Mouse (Mus musculus) erythroblast, embryonic 14.5 days (primary cell): Measurements from ENCODE around the gene H2-Q2. TPM values are rescaled to one million over a fixed set of nuclear protein-coding genes. Genes with fewer than 3 reads are reported as not detected.
A peak's percentile ranks its signal among the peaks of the same experiment; 100 is the strongest.
"Not testable (repeated sequence)": the region's sequence is repeated elsewhere in the genome, so short reads cannot be mapped to it uniquely, and the experiment has no call there.

Source experiments
- H3K27me3 ChIP-seq: 2 replicates; pipeline ENCODE4 v1.6.1; 2012; ENCODE audit warnings: inconsistent platforms; ENCODE audit not compliant: control insufficient read depth
- H3K36me3 ChIP-seq: 2 replicates; pipeline ENCODE4 v1.6.1; 2012; ENCODE audit warnings: mild to moderate bottlenecking, inconsistent platforms; ENCODE audit not compliant: control insufficient read depth
- H3K4me1 ChIP-seq: 2 replicates; pipeline ENCODE4 v1.6.1; 2012; ENCODE audit warnings: inconsistent platforms; ENCODE audit not compliant: control insufficient read depth
- H3K4me3 ChIP-seq: replicated peaks from 2 replicates; pipeline ENCODE3; 2012; ENCODE audit warnings: moderate library complexity, mild to moderate bottlenecking, inconsistent platforms
- H3K9me3 ChIP-seq: 2 replicates; pipeline ENCODE4 v1.6.1; 2012; ENCODE audit warnings: low read length, inconsistent platforms, mixed read lengths; ENCODE audit not compliant: control insufficient read depth
- GATA1 ChIP-seq: IDR thresholded peaks from 2 replicates; pipeline ENCODE4 v1.6.1; 2012; ENCODE audit warnings: low read length, inconsistent platforms, mixed read lengths
- TAL1 ChIP-seq: IDR thresholded peaks from 3 replicates; pipeline ENCODE4 v1.6.1; 2012; ENCODE audit warnings: low read length, inconsistent platforms, mixed read lengths
- polyA plus RNA-seq: library from polyadenylated mRNA; stranded (reverse); fragments of >175 nt; gene quantifications from 2 replicates; pipeline ENCODE4 v1.2.3, GENCODE M21; 2012

Gene H2-Q2
- polyA plus RNA-seq, 1 experiment, result not detected

DNA sequence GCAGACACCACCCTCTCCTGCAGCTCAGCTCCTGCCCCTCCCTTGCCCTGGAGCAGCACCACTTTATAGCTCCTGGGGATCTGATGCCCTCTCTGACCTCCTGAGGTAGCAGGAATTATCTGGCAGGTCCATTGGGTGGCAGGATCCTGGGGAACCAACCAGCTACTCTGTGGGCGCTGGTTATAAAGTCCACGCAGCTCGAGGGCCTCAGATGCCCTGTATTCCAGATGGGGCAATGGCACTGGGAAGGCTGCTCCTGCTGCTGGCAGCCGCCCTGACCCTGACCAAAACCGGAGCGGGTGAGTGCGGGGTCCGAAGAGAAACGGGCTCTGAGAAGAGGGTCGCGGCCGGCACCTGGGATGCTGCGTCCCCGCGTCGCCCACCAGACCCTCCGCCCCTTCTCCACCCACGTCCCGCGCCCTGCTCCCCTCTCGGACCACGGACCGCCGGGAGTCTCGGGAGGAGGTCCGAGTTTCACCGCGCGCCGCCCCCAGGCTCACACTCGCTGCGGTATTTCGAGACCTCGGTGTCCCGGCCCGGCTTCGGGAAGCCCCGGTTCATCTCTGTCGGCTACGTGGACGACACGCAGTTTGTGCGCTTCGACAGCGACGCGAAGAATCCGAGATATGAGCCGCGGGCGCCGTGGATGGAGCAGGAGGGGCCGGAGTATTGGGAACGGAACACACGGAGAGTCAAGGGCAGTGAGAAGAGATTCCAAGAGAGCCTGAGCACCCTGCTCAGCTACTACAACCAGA is 21.5 kb upstream of the H2-Q2 start, which contains the start of gene H2-Q1:
Gene H2-Q1, plus strand, starts transcription at position 79 of the 755 bp plus-strand sequence.
- no peak for TF ChIP-seq GATA1
- no peak for TF ChIP-seq TAL1
- Histone ChIP-seq H3K4me3 (no peak within 1 kb of the TSS), H3K4me1 (no peaks in the 10 kb centered on the region), H3K27me3 (peaks cover 35% of the 10 kb centered on the region), H3K36me3 (no peaks in the 10 kb centered on the region), H3K9me3 (no peaks in the 10 kb centered on the region)

GRCm38 (mm10) chr17:35325124-35325523 is 16.9 kb upstream of the H2-Q2 start:
- H3K4me3 ChIP-seq, H3K9me3 ChIP-seq, H3K4me1 ChIP-seq, H3K36me3 ChIP-seq: not testable (repeated sequence)
- peaks cover 26% of the 10 kb centered on the region for H3K27me3 ChIP-seq

DNA sequence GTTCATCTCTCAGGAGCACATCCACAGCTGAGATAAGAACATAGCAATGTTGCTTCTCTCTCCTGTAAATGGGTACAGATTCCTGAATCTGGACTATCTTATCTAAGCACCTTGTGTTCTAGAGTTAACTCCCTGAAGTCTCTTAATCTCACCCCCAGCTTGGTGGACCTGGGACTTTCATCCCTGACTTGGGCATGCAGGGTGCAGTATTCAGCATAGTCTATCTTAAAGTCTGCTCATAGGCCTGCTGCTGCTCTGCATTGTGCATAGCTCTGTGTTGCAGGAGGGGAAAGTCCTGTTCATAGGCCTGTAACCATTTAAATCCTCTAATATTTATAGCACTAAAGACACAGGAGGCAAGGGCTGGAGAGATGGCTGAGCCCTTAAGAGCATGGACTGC is 16.0 kb upstream of the H2-Q2 start:
- not testable (repeated sequence) for H3K4me3 ChIP-seq, H3K36me3 ChIP-seq, H3K9me3 ChIP-seq, H3K4me1 ChIP-seq
- peaks cover 17% of the 10 kb centered on the region for H3K27me3 ChIP-seq

GRCm38 (mm10) chr17:35329714-35330113 is 12.3 kb upstream of the H2-Q2 start:
- not testable (repeated sequence) for H3K36me3 ChIP-seq, H3K4me1 ChIP-seq, H3K4me3 ChIP-seq, H3K9me3 ChIP-seq, H3K27me3 ChIP-seq

- not testable (repeated sequence) for H3K27me3 ChIP-seq, H3K4me3 ChIP-seq, H3K4me1 ChIP-seq, H3K36me3 ChIP-seq, H3K9me3 ChIP-seq
These were observed 10.5 kb upstream of the H2-Q2 start for GRCm38 (mm10) chr17:35331546-35331945.

GRCm38 (mm10) chr17:35342711-35343476 is 852 bp downstream of the H2-Q2 start:
- H3K4me3 ChIP-seq, result peak overlapping the region; percentile 18

DNA sequence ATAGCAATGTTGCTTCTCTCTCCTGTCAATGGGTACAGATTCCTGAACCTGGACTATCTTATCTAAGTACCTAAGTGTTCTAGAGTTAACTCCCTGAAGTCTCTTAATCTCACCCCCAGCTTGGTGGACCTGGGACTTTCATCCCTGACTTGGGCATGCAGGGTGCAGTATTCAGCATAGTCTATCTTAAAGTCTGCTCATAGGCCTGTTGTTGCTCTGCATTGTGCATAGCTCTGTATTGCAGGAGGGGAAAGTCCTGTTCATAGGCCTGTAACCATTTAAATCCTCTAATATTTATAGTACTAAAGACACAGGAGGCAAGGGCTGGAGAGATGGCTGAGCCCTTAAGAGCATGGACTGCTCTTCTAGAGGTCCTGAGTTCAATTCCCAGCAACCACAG is 5.6 kb downstream of the H2-Q2 start:
- H3K9me3 ChIP-seq, H3K36me3 ChIP-seq, H3K4me3 ChIP-seq, H3K4me1 ChIP-seq: not testable (repeated sequence)
- H3K27me3 ChIP-seq, result peaks cover 22% of the 10 kb centered on the region

More at GRCm38 (mm10) chr17:35342711-35343476, 852 bp downstream of the H2-Q2 start:
- TF ChIP-seq GATA1, result no peak
- no peak for TF ChIP-seq TAL1
- H3K9me3 ChIP-seq, result no peaks in the 10 kb centered on the region
- no peaks in the 10 kb centered on the region for H3K36me3 ChIP-seq
- H3K4me1 ChIP-seq, result no peaks in the 10 kb centered on the region
- peaks cover 44% of the 10 kb centered on the region for H3K27me3 ChIP-seq

GRCm38 (mm10) chr17:35353275-35353674 is 11.2 kb downstream of the H2-Q2 start:
- not testable (repeated sequence) for H3K27me3 ChIP-seq, H3K4me3 ChIP-seq, H3K4me1 ChIP-seq, H3K9me3 ChIP-seq, H3K36me3 ChIP-seq

DNA sequence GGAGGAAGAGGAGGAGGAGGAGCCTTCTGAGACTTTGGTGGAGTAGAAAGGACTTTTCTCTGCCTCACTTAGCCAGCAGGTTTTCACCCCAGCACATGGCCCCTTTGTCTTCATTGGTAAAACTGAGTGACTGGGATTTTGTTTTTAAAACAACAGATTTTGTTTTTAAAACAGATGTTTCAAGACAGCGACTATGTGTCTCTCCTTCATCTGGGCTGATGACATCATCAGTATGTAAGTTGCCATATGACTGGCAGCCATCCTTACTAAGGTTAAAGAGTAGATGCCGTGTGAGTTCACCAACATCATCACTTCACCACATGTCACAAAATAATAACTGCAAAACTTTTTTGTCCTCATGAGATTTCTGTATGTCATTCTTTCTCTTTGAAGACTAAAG is 12.0 kb downstream of the H2-Q2 start:
- H3K4me1 ChIP-seq, result no peaks in the 10 kb centered on the region
- no peaks in the 10 kb centered on the region for H3K9me3 ChIP-seq
- no peaks in the 10 kb centered on the region for H3K36me3 ChIP-seq
- H3K27me3 ChIP-seq, result peaks cover 6% of the 10 kb centered on the region
- H3K4me3 ChIP-seq, result no peak overlapping the region
- no peak for TF ChIP-seq GATA1
- no peak for TF ChIP-seq TAL1

DNA sequence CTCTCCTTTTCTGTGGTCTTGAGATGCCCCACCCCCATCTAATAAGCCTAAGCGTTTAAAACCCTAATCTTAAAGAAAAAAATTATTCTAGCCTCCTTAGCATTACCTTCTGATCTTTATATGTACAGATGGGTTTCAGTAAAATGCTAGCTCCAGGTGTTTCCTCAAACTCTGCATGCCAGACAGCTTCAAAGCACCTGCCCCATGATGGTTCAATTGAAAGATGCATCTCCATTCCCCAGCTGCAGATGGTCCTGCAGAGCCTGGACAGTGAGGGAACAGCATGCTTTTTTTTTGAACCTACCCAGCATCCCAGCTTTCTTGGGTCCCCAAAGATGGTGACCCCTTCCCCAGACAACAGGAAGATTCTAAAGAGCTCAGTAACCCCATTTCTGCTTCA is 15.0 kb downstream of the H2-Q2 start:
- H3K9me3 ChIP-seq, result no peaks in the 10 kb centered on the region
- H3K4me1 ChIP-seq, result no peaks in the 10 kb centered on the region
- TF ChIP-seq GATA1 (no peak), TAL1 (no peak)
- no peak overlapping the region for H3K4me3 ChIP-seq
- H3K27me3 ChIP-seq, result peaks cover 9% of the 10 kb centered on the region
- H3K36me3 ChIP-seq, result no peaks in the 10 kb centered on the region
